Mouse (Mus musculus) lung, embryonic 14.5 days (tissue): Measurements from ENCODE around the gene Spag9. TPM values are rescaled to one million over a fixed set of nuclear protein-coding genes. Genes with fewer than 3 reads are reported as not detected.

Experiments
- ATAC-seq: fragments of 200-750 bp; cut with Nextera tagmentation; 2 replicates; pipeline ENCODE4 v1.8.0; 2017; ENCODE audit warnings: mild to moderate bottlenecking, moderate TSS enrichment, moderate library complexity; ENCODE audit not compliant: insufficient read depth
- DNase-seq: peaks from one replicate; pipeline ENCODE4 v3.0.0-alpha.2; 2015
- H3K27ac ChIP-seq: fragments of 300-500 bp; sonication (generic); 2 replicates; pipeline ENCODE4 v1.5.1; 2014; ENCODE audit warnings: low read depth, mild to moderate bottlenecking, moderate library complexity
- H3K27me3 ChIP-seq: fragments of 300-500 bp; sonication (generic); 2 replicates; pipeline ENCODE4 v1.6.1; 2014; ENCODE audit warnings: low read length, control low read depth; ENCODE audit not compliant: insufficient read depth
- H3K36me3 ChIP-seq: fragments of 300-500 bp; sonication (generic); 2 replicates; pipeline ENCODE4 v1.6.1; 2014; ENCODE audit warnings: control low read depth; ENCODE audit not compliant: insufficient read depth
- H3K4me1 ChIP-seq: fragments of 300-500 bp; sonication (generic); 2 replicates; pipeline ENCODE4 v1.6.1; 2014; ENCODE audit warnings: antibody characterized with exemption, control low read depth; ENCODE audit not compliant: insufficient read depth
- H3K4me2 ChIP-seq: fragments of 300-500 bp; sonication (generic); 2 replicates; pipeline ENCODE4 v1.6.1; 2014; ENCODE audit warnings: mild to moderate bottlenecking
- H3K4me3 ChIP-seq: fragments of 300-500 bp; sonication (generic); 2 replicates; pipeline ENCODE4 v1.5.1; 2014; ENCODE audit warnings: low read depth, low read length
- H3K9ac ChIP-seq: fragments of 300-500 bp; sonication (generic); 2 replicates; pipeline ENCODE4 v1.6.1; 2014
- H3K9me3 ChIP-seq: fragments of 300-500 bp; sonication (generic); 2 replicates; pipeline ENCODE4 v1.6.1; 2016; ENCODE audit warnings: low read depth, low read length, control low read depth
- CTCF ChIP-seq: IDR thresholded peaks from 2 replicates; pipeline ENCODE4 v1.5.1; 2016; ENCODE audit warnings: antibody characterized with exemption, low read depth
- WGBS: fragments of 180-500 bp; shearing (Covaris S2); extraction: QIAGEN DNeasy Blood & Tissue Kit; methylation state at CpG from one replicate; pipeline ENCODE4 v1.1.7; 2014; 5-methylcytosine and 5-hydroxymethylcytosine counted together
- polyA plus RNA-seq: library from polyadenylated mRNA; unstranded; fragments of >200 nt; fragmentation: Nextera tagmentation; extraction: Ambion mirVana; gene quantifications from 2 replicates; pipeline ENCODE4 v1.2.1, GENCODE M21; 2014

Spag9 gene
- polyA plus RNA-seq, 1 experiment from 2014 or later: 55.8 TPM

DNA sequence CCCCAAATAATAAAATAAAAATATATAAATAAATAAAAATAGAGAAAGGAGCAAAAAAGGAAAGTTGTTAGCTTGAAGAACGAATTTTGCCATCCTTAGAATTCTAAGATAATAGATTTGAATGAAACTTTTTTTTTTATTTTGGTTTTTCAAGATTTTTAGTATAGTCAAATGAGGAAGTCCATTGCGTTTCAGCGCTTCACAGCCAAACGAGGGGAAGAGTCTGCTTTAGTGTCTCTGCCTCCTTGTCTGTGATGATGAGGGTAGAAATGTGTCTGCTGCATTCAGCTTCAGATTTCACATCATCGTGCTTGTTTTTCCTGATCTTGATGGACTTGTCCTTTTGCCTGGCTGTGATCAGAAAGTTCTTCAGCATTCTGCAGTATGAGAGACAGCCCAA lies 10.6 kb upstream of the Spag9 start:
- WGBS: 77% methylated on average over 5 of the region's 5 CpGs
- H3K27me3 ChIP-seq: no peaks in the 10 kb centered on the region
- no peak overlapping the region for H3K27ac ChIP-seq
- no peak overlapping the region for H3K9ac ChIP-seq
- no peak for TF ChIP-seq CTCF
- no peaks in the 10 kb centered on the region for H3K9me3 ChIP-seq
- no peak overlapping the region for H3K4me2 ChIP-seq
- ATAC-seq: no peak
- H3K4me3 ChIP-seq: no peak overlapping the region
- no peaks in the 10 kb centered on the region; the same call in none of the 2 replicates for H3K4me1 ChIP-seq
- no peaks in the 10 kb centered on the region for H3K36me3 ChIP-seq
- DNase-seq: no peak

DNA sequence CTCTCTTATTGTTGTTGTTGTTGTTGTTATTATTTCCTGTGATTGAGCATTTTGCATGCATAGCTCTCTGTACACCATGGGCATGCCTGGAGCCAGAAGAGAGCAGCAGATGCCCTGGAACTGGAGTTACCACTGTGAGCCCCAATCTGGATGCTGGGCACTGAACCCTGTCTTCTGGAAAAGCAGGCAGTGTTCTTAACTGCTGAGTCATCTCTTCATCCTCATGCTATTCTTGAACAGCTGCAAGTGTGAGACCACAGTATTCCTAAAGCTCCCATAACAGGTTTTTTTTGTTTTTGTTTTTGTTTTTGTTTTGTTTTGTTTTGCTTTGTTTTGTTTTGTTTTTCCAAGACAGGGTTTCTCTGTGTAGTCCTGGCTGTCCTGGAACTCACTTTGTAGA lies 9.6 kb upstream of the Spag9 start:
- no peaks in the 10 kb centered on the region; the same call in none of the 2 replicates for H3K4me1 ChIP-seq
- H3K4me2 ChIP-seq: no peak overlapping the region
- DNase-seq (no peak), ATAC-seq (no peak)
- TF ChIP-seq CTCF: no peak
- no peaks in the 10 kb centered on the region for H3K9me3 ChIP-seq
- no peak overlapping the region for H3K9ac ChIP-seq
- H3K36me3 ChIP-seq: no peaks in the 10 kb centered on the region
- no peak overlapping the region for H3K27ac ChIP-seq
- H3K4me3 ChIP-seq: no peak overlapping the region
- H3K27me3 ChIP-seq: no peaks in the 10 kb centered on the region

- Histone ChIP-seq H3K4me3 (no peak overlapping the region), H3K4me2 (no peak overlapping the region), H3K36me3 (no peaks in the 10 kb centered on the region), H3K27ac (peak overlapping the region; percentile 48; the same call in 1 of the 2 replicates), H3K4me1 (no peaks in the 10 kb centered on the region; the same call in none of the 2 replicates), H3K9me3 (no peaks in the 10 kb centered on the region), H3K9ac (no peak overlapping the region), H3K27me3 (no peaks in the 10 kb centered on the region)
- DNase-seq (no peak), ATAC-seq (no peak)
- TF ChIP-seq CTCF: no peak
- WGBS: 84% methylated on average over 4 of the region's 4 CpGs
These were observed 8.9 kb upstream of the Spag9 start for GRCm38 (mm10) chr11:93987026-93987425.

DNA sequence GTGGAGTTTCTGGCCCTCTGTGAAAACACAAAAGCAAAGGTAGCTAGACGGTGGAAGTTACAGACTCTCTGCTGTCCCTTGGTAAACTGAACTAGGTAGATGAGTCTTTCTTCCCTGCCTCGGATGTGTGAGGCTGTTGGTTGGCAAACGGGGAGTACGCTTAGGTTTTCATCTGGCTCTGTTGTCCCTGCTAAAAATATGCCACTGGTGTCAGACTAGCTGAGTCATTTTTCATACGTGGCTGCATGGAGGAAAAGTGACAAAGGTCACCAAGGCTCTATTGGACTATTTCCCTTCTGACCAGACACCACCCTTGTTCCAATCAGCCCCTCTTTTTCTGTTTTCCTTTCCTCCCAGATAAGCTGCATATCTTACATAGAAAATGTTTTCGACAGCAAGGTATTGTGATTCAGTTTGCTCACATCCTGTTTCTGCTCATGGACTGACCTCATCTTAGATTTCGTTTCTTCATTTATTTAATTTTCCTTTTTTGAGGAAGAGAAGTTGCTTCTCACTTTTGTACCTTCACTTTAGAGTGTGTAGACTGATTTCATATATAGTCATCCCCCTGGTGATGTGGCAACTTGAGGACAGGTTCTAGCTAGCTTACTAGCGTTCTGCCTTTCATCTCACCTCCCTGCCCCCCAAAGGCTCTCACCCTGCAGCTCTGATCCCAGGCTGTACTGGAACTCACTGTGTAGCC lies 8.1 kb upstream of the Spag9 start:
- DNase-seq: no peak
- no peak for TF ChIP-seq CTCF
- Histone ChIP-seq H3K4me2 (no peak overlapping the region), H3K27me3 (no peaks in the 10 kb centered on the region), H3K9me3 (no peaks in the 10 kb centered on the region), H3K4me3 (no peak overlapping the region), H3K27ac (peak overlapping the region; percentile 48), H3K36me3 (no peaks in the 10 kb centered on the region), H3K9ac (no peak overlapping the region), H3K4me1 (no peaks in the 10 kb centered on the region; the same call in none of the 2 replicates)
- no peak for ATAC-seq
- WGBS: 53% methylated on average over 8 of the region's 8 CpGs

- ATAC-seq: peak; percentile 49; the same call in 1 of the 2 replicates
- no peaks in the 10 kb centered on the region for H3K27me3 ChIP-seq
- DNase-seq: peak; percentile 52
- no peaks in the 10 kb centered on the region for H3K36me3 ChIP-seq
- WGBS: 36% methylated on average over 12 of the region's 12 CpGs
- H3K4me3 ChIP-seq: no peak overlapping the region
- no peaks in the 10 kb centered on the region for H3K9me3 ChIP-seq
- H3K9ac ChIP-seq: 0 out of 2 replicates have a peak overlapping the region, but pooled peaks have one; percentile 20
- peak overlapping the region; percentile 48 for H3K27ac ChIP-seq
- no peak overlapping the region for H3K4me2 ChIP-seq
- no peaks in the 10 kb centered on the region; the same call in none of the 2 replicates for H3K4me1 ChIP-seq
- no peak for TF ChIP-seq CTCF
These were observed 7.4 kb upstream of the Spag9 start for GRCm38 (mm10) chr11:93988328-93989062.

GRCm38 (mm10) chr11:93994531-93994930 lies 1.4 kb upstream of the Spag9 start:
- Histone ChIP-seq H3K27ac (peak overlapping the region; percentile 97), H3K9me3 (no peaks in the 10 kb centered on the region), H3K9ac (peak overlapping the region; percentile 69; the same call in 1 of the 2 replicates), H3K4me1 (peaks cover 2% of the 10 kb centered on the region; the same call in 1 of the 2 replicates), H3K27me3 (no peaks in the 10 kb centered on the region), H3K4me3 (peak overlapping the region; percentile 96), H3K36me3 (0 out of 2 replicates have a peak, but pooled peaks cover 3% of the 10 kb centered on the region), H3K4me2 (peak overlapping the region; percentile 82)
- ATAC-seq (no peak), DNase-seq (no peak)
- no peak for TF ChIP-seq CTCF
- whole genome bisulfite sequencing: 40% methylated on average over 5 of the region's 5 CpGs
